Mouse (Mus musculus): ENCODE data around the gene Sgcd.
A peak's percentile ranks its signal among the peaks of the same experiment; 100 is the strongest.

DNA sequence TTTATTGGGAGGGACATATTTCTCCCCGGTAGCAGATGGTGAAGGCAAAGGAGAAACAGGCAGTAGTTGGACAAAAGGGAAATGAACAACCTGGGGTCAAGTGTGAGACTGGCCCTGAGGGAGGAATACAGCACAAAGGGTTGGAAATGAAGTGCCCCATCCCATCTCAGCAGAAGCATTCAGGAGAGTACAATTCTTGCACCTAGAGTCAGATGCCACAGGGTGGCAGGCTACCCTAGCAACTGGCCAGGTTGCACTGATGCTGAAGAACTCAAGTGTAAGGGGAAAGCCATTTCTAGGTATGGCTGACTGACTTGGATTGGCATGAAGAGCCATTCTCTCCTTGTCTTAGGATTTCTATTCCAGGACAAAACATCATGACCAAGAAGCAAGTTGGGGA is 1124.0 kb downstream of the Sgcd start:
- TF ChIP-seq ZMIZ1 (IDR thresholded peaks at IDR 0.05; ENCODE audit: low read depth, low read length) (no peak), USF2 (conservative IDR thresholded peaks at IDR 0.05; ENCODE audit: low read depth, low read length) (no peak), E2F4 (IDR thresholded peaks at IDR 0.05; ENCODE audit: insufficient replicate concordance, low read depth, low read length) (no peak), MAX (IDR thresholded peaks at IDR 0.05; ENCODE audit: low read length) (no peak), TBP (conservative IDR thresholded peaks at IDR 0.05; ENCODE audit: low read depth, low read length) (no peak), RCOR1 (conservative IDR thresholded peaks at IDR 0.05; ENCODE audit: low read depth, low read length) (no peak), EP300 (IDR thresholded peaks at IDR 0.05; ENCODE audit: low read length) (no peak), POLR2A (IDR thresholded peaks at IDR 0.05; ENCODE audit: low read depth, low read length) (no peak), MAZ (IDR thresholded peaks at IDR 0.05; ENCODE audit: low read depth, low read length) (no peak), SMC3 (IDR thresholded peaks at IDR 0.05; ENCODE audit: low read depth, low read length) (peak; percentile 78), CTCF (conservative IDR thresholded peaks at IDR 0.05 in 1 of 2, IDR thresholded peaks at IDR 0.05 in 1 of 2; ENCODE audit: low read depth in 2 of 2, low read length in 2 of 2) (peak; percentile 41 to 82; a peak in 3 of 4 replicates)
